Mouse (Mus musculus): ENCODE measurements at regions not wholly inside any gene's neighbourhood (a gene's known extent, or its start where the extent isn't known, plus 50 kb on each side); places are given as distances from the start of the nearest gene placed in this dataset.

- TF ChIP-seq POLR2A (IDR thresholded peaks at IDR 0.05; ENCODE audit: borderline replicate concordance, extremely low read depth, low read depth, low read length), result no peak
- no peak for TF ChIP-seq CTCF (IDR thresholded peaks at IDR 0.05; ENCODE audit: insufficient read depth, low read length)
Measured at GRCm38 (mm10) chr9:92856410-92857083, 314.5 kb downstream of the Plod2 start.
